Mouse (Mus musculus) liver, embryonic 11.5 days (tissue): Measurements from ENCODE around the gene Sftpd. TPM values are rescaled to one million over a fixed set of nuclear protein-coding genes. Genes with fewer than 3 reads are reported as not detected.

ENCODE experiments used
- ATAC-seq: fragments of 200-750 bp; cut with Nextera tagmentation; replicated peaks from 2 replicates; pipeline ENCODE4 v1.8.0; 2017; ENCODE audit warnings: moderate number of reproducible peaks, mild to moderate bottlenecking, moderate TSS enrichment, moderate library complexity; ENCODE audit not compliant: low FRiP score
- DNase-seq: peaks from one replicate; pipeline ENCODE4 v3.0.0-alpha.2; 2017; ENCODE audit warnings: low spot score
- H3K27ac ChIP-seq: fragments of 300-500 bp; sonication (generic); 2 replicates; pipeline ENCODE4 v1.5.1; 2014; ENCODE audit warnings: mild to moderate bottlenecking, low read depth, low read length, control low read depth
- H3K27me3 ChIP-seq: fragments of 300-500 bp; sonication (generic); replicated peaks from 2 replicates; pipeline ENCODE4 v1.6.1; 2014; ENCODE audit warnings: low read length, mixed read lengths; ENCODE audit not compliant: control insufficient read depth, insufficient read depth
- H3K36me3 ChIP-seq: fragments of 300-500 bp; sonication (generic); 2 replicates; pipeline ENCODE4 v1.6.1; 2014; ENCODE audit warnings: mild to moderate bottlenecking, low read length, moderate library complexity, mixed read lengths; ENCODE audit not compliant: control insufficient read depth, insufficient read depth
- H3K4me1 ChIP-seq: fragments of 300-500 bp; sonication (generic); replicated peaks from 2 replicates; pipeline ENCODE4 v1.6.1; 2014; ENCODE audit warnings: low read length, mixed read lengths; ENCODE audit not compliant: control insufficient read depth, insufficient read depth
- H3K4me2 ChIP-seq: fragments of 300-500 bp; sonication (generic); 2 replicates; pipeline ENCODE4 v1.6.1; 2014; ENCODE audit warnings: mild to moderate bottlenecking, control low read depth, moderate library complexity
- H3K4me3 ChIP-seq: fragments of 300-500 bp; sonication (generic); 2 replicates; pipeline ENCODE4 v1.5.1; 2014; ENCODE audit warnings: low read depth, low read length, control low read depth
- H3K9ac ChIP-seq: fragments of 300-500 bp; sonication (generic); 2 replicates; pipeline ENCODE4 v1.6.1; 2014; ENCODE audit warnings: low read depth, low read length, control low read depth
- H3K9me3 ChIP-seq: fragments of 300-500 bp; sonication (generic); 2 replicates; pipeline ENCODE4 v1.6.1; 2016; ENCODE audit warnings: low read length, inconsistent platforms, mixed read lengths; ENCODE audit not compliant: control insufficient read depth
- WGBS: fragments of 180-500 bp; shearing (Covaris S2); extraction: QIAGEN DNeasy Blood & Tissue Kit; methylation state at CpG from one replicate; pipeline ENCODE4 v1.1.7; 2014; 5-methylcytosine and 5-hydroxymethylcytosine counted together
- polyA plus RNA-seq: library from polyadenylated mRNA; unstranded; fragments of >200 nt; fragmentation: Nextera tagmentation; extraction: Ambion mirVana; gene quantifications from 2 replicates; pipeline ENCODE4 v1.2.1, GENCODE M21; 2014

The Sftpd gene
- 0.08 TPM in 1 of 2 replicates, not detected in the other for polyA plus RNA-seq

GRCm38 (mm10) chr14:41185059-41185821 is at the start of gene Sftpd:
Sftpd (minus strand) TSS chr14:41185149.
- Histone ChIP-seq H3K9me3 (no peaks in the 10 kb centered on the region), H3K9ac (no peak within 1 kb of the TSS), H3K4me1 (no peaks in the 10 kb centered on the region), H3K4me3 (no peak within 1 kb of the TSS), H3K27ac (no peak within 1 kb of the TSS), H3K27me3 (no peaks in the 10 kb centered on the region), H3K36me3 (no peaks in the 10 kb centered on the region), H3K4me2 (no peak within 1 kb of the TSS)
- ATAC-seq (no peak), DNase-seq (no peak)
- WGBS, result 67% methylated on average over 4 of the region's 4 CpGs

GRCm38 (mm10) chr14:41198037-41198730 is 13.2 kb upstream of the Sftpd start:
- 42% methylated on average over 6 of the region's 6 CpGs for WGBS
- DNase-seq (no peak), ATAC-seq (no peak; the same call in 1 of the 2 replicates)
- no peaks in the 10 kb centered on the region for H3K9me3 ChIP-seq
- H3K9ac ChIP-seq, result no peak overlapping the region
- no peak overlapping the region for H3K4me2 ChIP-seq
- no peak overlapping the region for H3K27ac ChIP-seq
- H3K36me3 ChIP-seq, result no peaks in the 10 kb centered on the region
- no peaks in the 10 kb centered on the region for H3K4me1 ChIP-seq
- H3K27me3 ChIP-seq, result no peaks in the 10 kb centered on the region
- H3K4me3 ChIP-seq, result no peak overlapping the region

- Histone ChIP-seq H3K36me3 (no peaks in the 10 kb centered on the region), H3K9me3 (no peaks in the 10 kb centered on the region), H3K4me2 (no peak overlapping the region), H3K4me3 (no peak overlapping the region), H3K27ac (no peak overlapping the region), H3K27me3 (no peaks in the 10 kb centered on the region), H3K9ac (no peak overlapping the region), H3K4me1 (no peaks in the 10 kb centered on the region)
- DNase-seq (no peak), ATAC-seq (no peak)
- WGBS, result 69% methylated on average over 2 of the region's 2 CpGs
Observed at GRCm38 (mm10) chr14:41189496-41189895, 4.5 kb upstream of the Sftpd start.

GRCm38 (mm10) chr14:41174802-41175201 is 10.1 kb downstream of the Sftpd start:
- no peak for ATAC-seq
- no peaks in the 10 kb centered on the region for H3K27me3 ChIP-seq
- no peaks in the 10 kb centered on the region for H3K4me1 ChIP-seq
- DNase-seq, result no peak
- no peaks in the 10 kb centered on the region for H3K36me3 ChIP-seq
- no peak overlapping the region for H3K4me3 ChIP-seq
- H3K27ac ChIP-seq, result no peak overlapping the region
- no peak overlapping the region for H3K4me2 ChIP-seq
- 57% methylated on average over 1 of the region's 1 CpGs for WGBS
- H3K9me3 ChIP-seq, result no peaks in the 10 kb centered on the region
- no peak overlapping the region for H3K9ac ChIP-seq

GRCm38 (mm10) chr14:41170514-41170913 is 14.4 kb downstream of the Sftpd start:
- WGBS, result 75% methylated on average over 2 of the region's 2 CpGs
- H3K27ac ChIP-seq, result no peak overlapping the region
- H3K4me2 ChIP-seq, result no peak overlapping the region
- H3K9me3 ChIP-seq, result no peaks in the 10 kb centered on the region
- DNase-seq, result no peak
- no peak overlapping the region for H3K9ac ChIP-seq
- no peaks in the 10 kb centered on the region for H3K36me3 ChIP-seq
- ATAC-seq, result no peak
- no peaks in the 10 kb centered on the region for H3K27me3 ChIP-seq
- H3K4me1 ChIP-seq, result no peaks in the 10 kb centered on the region
- no peak overlapping the region for H3K4me3 ChIP-seq

- H3K36me3 ChIP-seq, result no peaks in the 10 kb centered on the region
- no peak overlapping the region for H3K4me3 ChIP-seq
- H3K4me1 ChIP-seq, result no peaks in the 10 kb centered on the region
- no peak overlapping the region for H3K27ac ChIP-seq
- H3K9ac ChIP-seq, result no peak overlapping the region
- H3K4me2 ChIP-seq, result no peak overlapping the region
- ATAC-seq (no peak), DNase-seq (no peak)
- no peaks in the 10 kb centered on the region for H3K27me3 ChIP-seq
- H3K9me3 ChIP-seq, result no peaks in the 10 kb centered on the region
- WGBS, result 71% methylated on average over 1 of the region's 1 CpGs
Observed at GRCm38 (mm10) chr14:41168567-41168966, 16.4 kb downstream of the Sftpd start.

GRCm38 (mm10) chr14:41167278-41167677 is 17.7 kb downstream of the Sftpd start:
- 42% methylated on average over 5 of the region's 5 CpGs for WGBS
- no peaks in the 10 kb centered on the region for H3K27me3 ChIP-seq
- ATAC-seq (no peak), DNase-seq (no peak)
- H3K4me3 ChIP-seq, result no peak overlapping the region
- H3K4me1 ChIP-seq, result no peaks in the 10 kb centered on the region
- H3K4me2 ChIP-seq, result no peak overlapping the region
- H3K9me3 ChIP-seq, result no peaks in the 10 kb centered on the region
- no peak overlapping the region for H3K9ac ChIP-seq
- H3K36me3 ChIP-seq, result no peaks in the 10 kb centered on the region
- no peak overlapping the region for H3K27ac ChIP-seq

GRCm38 (mm10) chr14:41162663-41163062 is 22.3 kb downstream of the Sftpd start:
- no peak overlapping the region for H3K27ac ChIP-seq
- H3K4me3 ChIP-seq, result no peak overlapping the region
- H3K9me3 ChIP-seq, result no peaks in the 10 kb centered on the region
- DNase-seq (no peak), ATAC-seq (peak; percentile 50; the same call in 1 of the 2 replicates)
- no peaks in the 10 kb centered on the region for H3K4me1 ChIP-seq
- H3K36me3 ChIP-seq, result no peaks in the 10 kb centered on the region
- 22% methylated on average over 2 of the region's 2 CpGs for WGBS
- no peak overlapping the region for H3K4me2 ChIP-seq
- no peaks in the 10 kb centered on the region for H3K27me3 ChIP-seq
- H3K9ac ChIP-seq, result no peak overlapping the region

- ATAC-seq (peak; percentile 66), DNase-seq (no peak)
Observed at GRCm38 (mm10) chr14:41160743-41161142, 24.2 kb downstream of the Sftpd start.

More at GRCm38 (mm10) chr14:41160743-41161142, 24.2 kb downstream of the Sftpd start:
- 33% methylated on average over 1 of the region's 1 CpGs for WGBS
- Histone ChIP-seq H3K36me3 (no peaks in the 10 kb centered on the region), H3K27ac (no peak overlapping the region), H3K27me3 (no peaks in the 10 kb centered on the region), H3K4me2 (no peak overlapping the region), H3K9me3 (no peaks in the 10 kb centered on the region), H3K4me1 (no peaks in the 10 kb centered on the region), H3K9ac (no peak overlapping the region), H3K4me3 (no peak overlapping the region)
